Mouse (Mus musculus) 3T3-L1 (cell line): ENCODE measurements around the gene Fam184a.
"Not testable (repeated sequence)": the region's sequence is repeated elsewhere in the genome, so short reads cannot be mapped to it uniquely, and the experiment has no call there.

Source experiments
- DNase-seq: peaks from one replicate; pipeline ENCODE4 v3.0.0-alpha.2; 2015; ENCODE audit warnings: low read depth, low spot score

The Fam184a gene

GRCm38 (mm10) chr10:53691263-53691662 lies 59.7 kb downstream of the Fam184a start:
- no peak for DNase-seq

DNA sequence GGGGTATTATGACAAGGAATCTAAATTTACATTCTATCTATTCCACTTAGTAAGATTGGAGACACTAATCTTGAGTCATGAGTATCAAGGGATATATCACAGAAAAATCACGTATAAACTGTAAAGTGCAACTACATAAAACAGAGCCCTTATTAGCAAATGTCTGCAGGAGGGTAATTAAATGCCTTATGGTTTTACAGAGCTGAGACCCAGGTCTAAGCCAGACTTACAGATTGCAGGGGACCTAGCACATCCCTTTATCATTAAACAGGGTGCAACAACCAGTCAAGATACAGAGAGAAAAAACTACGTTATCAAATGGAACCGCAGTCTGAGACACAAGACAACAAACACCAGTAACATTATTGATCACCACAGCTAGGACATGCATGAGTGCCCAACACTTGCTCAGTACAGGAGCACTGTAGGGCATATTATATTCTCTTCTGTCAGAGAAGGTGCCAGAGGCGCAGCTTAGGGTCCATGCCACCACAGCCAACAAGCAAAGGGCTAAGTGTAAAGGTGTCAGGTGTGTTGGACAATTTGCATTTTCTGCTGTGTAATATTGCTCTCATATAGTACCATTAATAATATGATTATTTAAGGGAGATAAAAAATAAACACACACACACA lies 61.9 kb downstream of the Fam184a start:
- DNase-seq, result no peak

- no peak for DNase-seq
Measured at GRCm38 (mm10) chr10:53688533-53688932, 62.4 kb downstream of the Fam184a start.

- DNase-seq, result no peak
Measured at GRCm38 (mm10) chr10:53687888-53688287, 63.0 kb downstream of the Fam184a start.

DNA sequence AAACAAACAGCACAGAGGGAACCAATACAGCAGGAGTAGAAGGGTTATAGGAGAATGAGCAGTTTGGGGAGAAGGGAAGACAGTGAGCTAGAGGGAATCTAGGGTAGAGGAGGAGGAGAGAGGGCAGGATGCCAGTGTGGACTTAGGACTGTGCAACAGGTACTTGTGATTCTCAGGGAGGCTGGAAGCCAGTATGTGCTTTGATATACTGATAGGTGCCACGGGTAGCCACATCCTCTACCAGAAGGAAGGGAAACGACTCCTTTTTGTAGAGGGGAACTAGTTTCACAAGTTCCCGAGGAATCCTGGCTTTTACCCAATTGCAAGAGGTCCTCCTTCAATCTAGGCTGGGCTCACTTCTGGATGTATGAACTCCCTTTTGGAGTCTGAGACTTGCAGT lies 65.1 kb downstream of the Fam184a start:
- no peak for DNase-seq

DNA sequence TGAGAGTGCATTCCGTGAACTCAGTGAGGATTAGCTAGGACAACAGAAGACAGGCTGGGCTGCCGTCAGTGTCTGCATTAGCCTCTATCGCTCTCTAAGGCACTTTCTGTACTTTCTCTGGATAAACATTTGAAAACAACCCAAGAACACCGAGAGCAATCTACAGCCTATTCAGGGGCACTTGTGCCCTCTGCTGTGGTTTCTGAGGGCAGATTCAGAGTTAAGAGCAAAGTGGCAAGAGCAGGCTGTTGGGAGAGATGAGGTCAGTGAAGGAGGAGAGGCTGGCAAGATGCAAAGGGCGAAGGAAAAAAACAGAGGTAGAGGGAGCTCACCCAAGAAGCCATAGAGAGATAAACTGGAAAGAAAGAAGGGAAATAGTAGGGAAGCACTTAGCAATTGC lies 67.7 kb downstream of the Fam184a start:
- DNase-seq, result no peak

DNA sequence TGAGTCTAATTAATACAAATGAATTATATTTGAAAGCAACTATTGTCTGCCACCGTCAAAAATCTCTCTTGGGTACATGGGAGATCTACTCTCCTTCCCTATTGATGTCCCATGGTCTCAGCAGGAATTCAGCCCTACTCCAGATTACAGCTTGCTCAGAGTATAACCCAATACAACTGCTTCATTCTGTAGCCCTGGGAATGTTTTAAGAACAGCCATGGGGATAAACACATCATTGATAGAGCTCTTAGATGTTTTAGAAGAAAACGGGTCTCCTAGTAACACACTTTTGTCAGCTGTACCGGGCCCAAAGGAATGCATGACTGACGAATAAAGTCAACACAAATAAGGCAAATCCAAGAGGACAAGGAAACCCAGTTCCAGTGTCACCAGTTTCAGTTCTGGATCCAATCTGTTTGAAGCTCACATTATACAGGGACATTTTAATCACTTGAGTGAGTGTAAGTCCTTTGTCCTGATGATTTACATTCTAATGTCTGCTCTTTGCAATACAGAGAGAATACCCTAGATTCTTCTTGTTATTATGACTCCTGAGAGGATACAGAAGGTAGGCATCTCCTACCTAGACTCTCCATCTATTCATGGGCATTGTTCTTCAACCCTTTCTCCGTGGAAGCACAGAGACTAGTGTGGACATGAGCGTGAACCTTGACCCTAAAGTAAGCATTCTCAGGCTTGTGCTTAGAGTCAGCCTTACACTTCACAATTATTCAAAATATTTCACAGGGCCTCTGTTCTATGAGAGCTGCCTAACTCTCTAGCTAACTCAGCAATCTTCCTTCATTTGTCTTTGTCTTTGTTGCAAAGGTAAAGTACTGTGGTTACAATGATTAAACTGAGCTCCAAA lies 71.0 kb downstream of the Fam184a start:
- no peak for DNase-seq

- DNase-seq, result no peak
Measured at GRCm38 (mm10) chr10:53661788-53662187, 89.1 kb downstream of the Fam184a start.

DNA sequence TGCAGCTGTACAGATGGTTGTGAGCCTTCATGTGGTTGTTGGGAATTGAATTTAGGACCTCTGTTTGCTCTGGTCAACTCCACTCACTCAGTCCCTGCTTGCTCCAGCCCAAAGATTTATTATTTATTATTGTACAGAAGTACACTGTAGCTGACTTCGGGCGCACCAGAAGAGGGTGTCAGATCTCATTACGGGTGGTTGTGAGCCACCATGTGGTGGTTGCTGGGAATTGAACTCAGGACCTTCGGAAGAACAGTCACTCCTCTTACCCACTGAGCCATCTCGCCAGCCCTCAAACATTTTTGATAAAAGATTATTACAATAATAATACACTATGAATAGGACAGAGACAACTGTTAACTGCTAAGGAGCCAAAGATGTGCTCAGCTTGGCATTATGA lies 96.7 kb downstream of the Fam184a start:
- not testable (repeated sequence) for DNase-seq

GRCm38 (mm10) chr10:53650683-53651082 lies 100.2 kb downstream of the Fam184a start:
- DNase-seq, result peak; percentile 6

GRCm38 (mm10) chr10:53641507-53641906 lies 109.4 kb downstream of the Fam184a start:
- DNase-seq, result peak; percentile 64

DNA sequence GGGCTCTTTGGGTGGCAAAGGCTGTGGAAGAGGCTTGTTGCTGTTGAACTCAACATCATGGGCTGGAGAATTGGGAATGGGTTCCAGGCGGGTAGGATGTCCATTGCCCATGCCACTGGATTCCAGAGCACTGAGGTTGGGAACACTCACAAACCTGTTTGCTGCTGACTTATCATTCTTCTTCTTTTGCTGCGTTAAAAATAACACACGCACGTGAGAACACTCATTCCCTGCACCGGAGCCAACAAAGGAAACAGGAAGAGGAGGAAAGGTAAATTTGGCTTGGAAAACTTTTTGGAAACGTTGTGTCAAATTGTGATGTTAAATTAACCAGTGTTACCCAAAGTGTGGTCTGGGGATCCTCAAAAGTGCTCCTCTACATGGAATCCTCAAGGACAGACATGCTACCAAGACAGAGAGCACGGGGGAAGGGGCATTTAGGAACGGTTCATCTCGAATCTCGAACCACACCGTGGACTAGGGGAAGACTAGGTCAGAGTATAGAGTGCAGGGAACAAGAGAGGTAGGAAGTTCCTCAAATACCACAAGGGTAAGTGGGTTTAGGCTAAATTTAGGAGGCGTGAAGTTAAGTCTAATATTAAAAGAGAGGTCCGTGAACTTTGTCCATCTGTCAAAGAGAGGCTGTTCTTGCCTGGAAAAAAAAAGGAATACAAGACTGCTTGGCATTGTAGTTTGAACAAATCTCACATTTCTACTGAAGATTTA lies 115.5 kb downstream of the Fam184a start:
- no peak for DNase-seq

DNA sequence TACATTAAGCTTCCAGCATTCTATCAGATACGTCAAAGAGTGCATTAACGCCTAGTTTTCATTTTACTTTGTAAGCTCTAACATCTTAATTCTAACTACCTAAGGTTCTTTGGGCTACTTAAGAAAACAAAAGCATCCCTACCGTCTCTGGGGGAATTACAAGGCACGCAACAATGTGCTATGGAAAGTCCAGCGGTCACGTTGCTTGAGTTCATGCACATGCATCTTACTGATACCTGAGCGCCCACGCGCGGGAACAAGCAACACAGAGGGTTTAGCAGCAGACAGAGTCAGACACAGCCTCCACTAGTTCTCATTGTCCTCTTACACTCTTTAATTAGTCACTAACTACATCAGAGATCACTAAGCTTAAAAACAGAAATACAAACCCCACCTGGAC lies 116.8 kb downstream of the Fam184a start:
- DNase-seq, result no peak

DNA sequence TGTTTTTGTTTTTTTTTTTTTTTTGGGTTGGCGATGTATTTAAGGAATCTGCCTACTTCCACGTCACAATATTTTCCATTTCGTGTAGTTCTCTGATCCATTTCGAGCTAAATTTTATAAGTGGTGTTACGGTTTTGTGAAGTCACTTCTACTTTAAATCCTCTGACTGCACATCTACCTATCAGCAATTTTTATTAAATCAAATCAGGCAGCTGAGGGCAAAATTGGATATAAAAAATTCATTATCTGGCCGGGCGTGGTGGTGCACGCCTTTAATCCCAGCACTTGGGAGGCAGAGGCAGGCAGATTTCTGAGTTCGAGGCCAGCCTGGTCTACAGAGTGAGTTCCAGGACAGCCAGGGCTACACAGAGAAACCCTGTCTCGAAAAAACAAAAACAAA lies 120.6 kb downstream of the Fam184a start, which contains the start of gene Mcm9:
TSS of gene Mcm9 (minus strand) at position 101 of the 400 bp plus-strand sequence.
- DNase-seq, result not testable (repeated sequence)

DNA sequence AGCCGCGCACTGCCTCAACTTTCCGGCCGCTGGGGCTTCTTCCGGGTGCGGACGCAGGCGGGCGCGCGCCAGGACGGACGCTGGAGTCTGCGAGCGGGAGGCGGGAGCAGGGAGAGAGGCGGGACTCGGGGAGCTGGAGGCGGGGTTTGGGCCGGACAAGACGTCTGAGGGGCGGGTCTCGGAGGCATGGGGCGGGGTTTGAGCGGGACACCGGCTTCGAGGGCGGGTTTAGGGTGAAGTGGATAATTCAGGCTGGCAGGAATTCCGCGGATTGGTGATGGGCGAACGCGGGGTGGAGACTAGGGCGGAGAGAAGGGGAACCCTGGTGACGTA lies 121.0 kb downstream of the Fam184a start:
- DNase-seq, result peak; percentile 97

DNA sequence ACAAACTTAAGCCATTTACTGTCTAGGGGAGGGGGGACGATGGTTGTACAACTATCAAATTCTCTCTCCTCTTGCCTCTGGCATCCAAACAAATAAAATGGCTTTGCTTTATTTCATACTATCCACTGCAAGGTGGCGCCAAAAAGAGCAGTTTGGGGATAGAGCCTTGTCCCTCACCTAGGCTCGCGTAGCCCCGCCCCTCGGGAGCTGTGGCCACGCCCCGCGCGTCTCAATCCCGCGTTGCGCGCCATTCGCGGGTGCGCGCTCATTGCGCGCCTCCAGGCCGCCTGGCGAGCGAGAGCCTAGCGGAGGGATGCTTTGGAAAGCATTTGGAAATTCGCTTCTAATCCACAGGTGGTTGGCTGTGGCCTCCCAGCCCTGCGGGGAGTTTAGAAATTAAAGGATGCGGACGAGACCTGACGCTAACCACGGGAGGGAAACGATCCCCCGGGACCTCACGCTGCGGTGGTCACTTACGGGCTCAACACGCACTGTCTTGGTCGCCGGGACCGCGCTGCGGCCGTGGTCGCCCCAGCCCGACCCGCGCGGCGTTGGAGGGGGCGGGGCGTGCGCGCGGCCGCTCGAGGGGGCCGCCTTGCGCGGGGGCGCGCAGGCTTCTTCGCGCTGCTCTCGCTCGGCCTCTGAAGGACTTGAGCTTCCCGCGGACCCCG lies 121.5 kb downstream of the Fam184a start:
- peak; percentile 86 for DNase-seq

DNA sequence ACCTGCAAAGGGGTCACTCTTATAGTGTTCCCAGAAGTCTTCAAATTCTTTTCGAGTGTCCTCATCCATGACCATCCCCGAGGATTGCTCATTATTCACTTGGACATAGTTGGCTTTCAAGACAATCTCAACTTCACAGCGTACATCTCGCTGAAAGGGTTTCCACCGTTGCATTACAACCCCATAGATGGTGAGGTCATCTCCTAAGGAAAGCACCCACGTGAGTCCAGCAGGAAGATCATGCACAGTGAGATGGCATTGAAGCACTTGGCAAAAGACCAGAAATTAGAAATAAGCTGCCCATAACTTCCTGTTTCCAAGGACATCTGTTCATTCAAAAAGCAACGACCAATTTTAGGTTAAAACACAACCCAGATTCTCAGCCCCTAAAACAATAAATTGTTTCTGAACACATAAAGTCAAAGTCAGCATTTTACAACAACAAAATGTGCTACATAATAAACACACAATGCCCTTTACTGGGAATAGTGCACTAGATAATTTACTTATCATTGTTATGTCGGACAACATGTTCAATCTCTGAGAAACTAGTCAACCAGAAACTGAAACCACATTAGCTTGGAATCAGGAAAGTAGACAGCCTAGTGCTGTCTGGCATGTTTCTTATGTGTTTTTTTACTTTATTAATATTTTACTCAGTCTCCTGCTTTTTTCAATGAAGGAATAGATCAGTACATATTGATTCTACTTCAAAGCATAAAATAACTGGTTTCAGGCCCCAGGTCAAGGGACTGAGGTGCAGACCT lies 134.9 kb downstream of the Fam184a start:
- DNase-seq, result no peak

DNA sequence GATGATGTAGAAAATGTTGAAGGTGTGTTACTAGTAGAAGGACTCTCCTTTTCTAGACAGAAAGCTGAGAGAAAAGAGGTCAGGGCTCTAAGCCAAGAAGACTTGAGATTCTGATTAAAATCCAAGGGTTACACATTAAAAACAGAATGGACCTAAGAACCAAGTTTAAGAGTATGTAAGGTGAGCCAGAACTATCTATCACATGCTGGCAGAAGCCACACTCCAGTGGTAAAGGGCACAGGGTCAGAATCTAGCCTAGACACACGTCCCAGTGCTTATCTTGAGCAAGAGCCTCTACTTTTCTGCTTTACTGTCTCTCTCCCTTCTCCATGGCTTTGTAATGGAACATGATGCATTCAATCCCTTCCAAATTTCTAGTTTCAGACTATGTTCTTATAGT lies 137.0 kb downstream of the Fam184a start:
- no peak for DNase-seq

DNA sequence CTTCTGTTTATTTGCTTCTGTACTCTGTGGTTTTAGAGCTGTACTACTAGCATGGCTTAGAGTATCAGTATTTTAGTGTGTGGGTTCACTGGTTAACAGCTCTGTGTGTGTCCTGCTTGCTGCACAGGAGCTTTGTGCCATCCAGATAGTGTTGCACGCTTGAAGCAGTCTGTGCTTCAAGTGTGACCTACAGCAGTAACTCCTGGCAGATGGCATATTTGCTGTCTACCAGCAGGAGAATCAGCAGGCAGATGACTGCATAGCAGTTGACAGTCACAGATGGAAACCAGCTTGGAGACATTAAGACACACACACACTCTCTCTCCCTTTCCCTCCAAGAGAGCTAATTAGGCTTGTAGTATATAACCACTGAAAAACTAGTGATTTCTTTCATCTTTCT lies 138.8 kb downstream of the Fam184a start:
- no peak for DNase-seq

DNA sequence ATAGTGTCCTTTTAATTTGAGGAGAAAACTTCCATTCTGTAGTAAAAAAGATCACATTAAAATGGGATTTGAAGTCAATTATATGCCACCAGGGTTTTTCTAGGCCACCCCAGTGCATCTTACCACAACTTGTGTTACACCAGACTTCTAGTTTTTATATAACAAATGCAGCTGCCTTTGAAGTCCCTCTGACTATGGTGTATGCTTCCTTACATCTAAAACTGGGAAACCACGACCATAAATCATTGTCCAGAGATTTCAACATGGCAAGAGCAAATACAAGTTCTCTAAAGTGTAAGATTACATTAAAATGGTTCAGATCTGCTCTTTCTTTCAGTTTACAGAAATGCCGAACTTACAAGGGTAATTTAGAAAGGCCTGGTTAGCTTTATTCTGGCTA lies 142.6 kb downstream of the Fam184a start:
- DNase-seq, result peak; percentile 22

DNA sequence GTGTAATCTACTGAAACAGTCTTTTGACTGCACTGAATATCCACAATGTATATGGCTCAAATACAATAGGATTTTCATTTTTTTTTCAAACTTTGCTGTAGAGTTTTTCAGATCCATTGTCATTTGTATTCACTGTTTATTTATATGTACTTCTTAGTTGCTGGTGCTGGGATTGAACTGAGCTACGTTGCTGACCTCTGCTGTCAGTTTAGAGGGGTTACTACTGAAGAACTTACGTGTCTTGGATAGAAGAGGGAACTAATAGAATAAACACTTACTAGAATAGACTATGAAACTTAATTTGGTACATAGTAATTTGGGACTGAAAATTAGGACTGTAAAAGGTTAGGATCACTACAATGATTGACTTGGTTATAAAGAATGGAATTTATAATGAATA lies 145.6 kb downstream of the Fam184a start:
- DNase-seq, result peak; percentile 11
